Mouse (Mus musculus): ENCODE measurements around the gene Aoc1. TPM values are rescaled to one million over a fixed set of nuclear protein-coding genes. Genes with fewer than 3 reads are reported as not detected.
A peak's percentile ranks its signal among the peaks of the same experiment; 100 is the strongest.

The Aoc1 gene
- polyA plus RNA-seq, 1 experiment: 312 TPM

DNA sequence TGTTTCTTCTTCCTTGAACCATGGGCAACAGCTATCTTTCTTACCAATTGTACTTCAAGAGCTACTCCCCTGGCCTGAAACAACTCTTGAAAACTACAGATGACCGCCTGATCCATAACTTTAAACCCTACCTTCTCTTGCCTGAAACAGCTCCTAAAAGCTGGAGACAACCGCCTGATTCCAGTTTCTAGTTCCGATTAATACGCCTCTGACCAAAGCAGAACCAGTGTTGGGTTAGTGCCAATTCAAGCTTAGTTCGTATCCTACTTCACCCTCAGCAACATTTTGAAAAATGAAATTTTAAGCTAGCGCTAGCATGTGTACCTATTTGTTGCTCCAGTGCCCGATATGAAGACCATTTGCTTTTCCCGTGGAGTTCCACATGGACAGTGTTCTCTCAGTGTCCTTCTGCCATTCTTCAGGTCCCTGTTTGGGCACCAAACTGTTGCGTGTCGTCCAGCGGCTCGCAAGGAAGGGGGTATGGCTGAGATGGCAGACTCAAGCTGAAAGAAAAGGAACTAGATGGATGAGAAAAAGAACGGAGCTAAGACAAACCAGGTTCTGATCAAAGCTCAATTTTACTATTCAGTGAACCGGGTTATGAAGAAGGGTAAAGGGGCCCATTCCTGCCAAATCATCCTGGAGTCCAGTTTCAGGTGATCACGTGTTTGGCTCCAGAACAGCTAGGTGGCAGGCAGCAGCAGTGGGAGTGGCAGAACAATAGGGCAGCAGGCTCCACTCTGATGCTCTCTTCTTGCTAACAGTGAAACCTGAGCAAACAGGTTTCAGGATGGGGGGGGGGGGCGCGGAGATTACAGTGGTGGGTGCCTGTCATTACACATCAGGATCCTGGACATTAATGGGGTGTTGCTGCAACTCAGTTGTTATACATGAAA, 30.1 kb downstream of the Aoc1 start:
- 68% methylated on average over 17 of the region's 17 CpGs for WGBS
- no peak for DNase-seq (ENCODE audit: low read depth, low spot score)

DNA sequence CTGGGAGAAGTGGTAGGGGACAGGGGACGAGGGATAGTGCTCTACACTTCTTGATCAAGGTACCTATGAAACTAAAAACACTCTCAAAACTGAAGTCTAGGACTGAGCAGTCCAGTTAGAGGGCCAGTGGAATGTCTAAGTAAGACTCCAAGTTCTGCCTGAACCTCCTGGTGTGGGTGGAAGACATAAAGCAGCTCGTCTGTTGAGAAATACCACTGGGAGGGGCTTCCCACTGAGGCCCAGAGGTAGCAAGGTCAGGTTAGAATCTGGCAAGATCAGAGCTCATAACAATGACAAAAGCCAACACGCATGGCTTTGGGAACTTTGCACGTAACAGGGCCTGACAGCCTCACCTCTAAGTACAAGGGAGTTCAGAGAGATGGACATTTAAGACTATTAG, 30.7 kb downstream of the Aoc1 start:
- DNase-seq (ENCODE audit: low read depth, low spot score): no peak
- WGBS: 49% methylated on average over 4 of the region's 4 CpGs

DNA sequence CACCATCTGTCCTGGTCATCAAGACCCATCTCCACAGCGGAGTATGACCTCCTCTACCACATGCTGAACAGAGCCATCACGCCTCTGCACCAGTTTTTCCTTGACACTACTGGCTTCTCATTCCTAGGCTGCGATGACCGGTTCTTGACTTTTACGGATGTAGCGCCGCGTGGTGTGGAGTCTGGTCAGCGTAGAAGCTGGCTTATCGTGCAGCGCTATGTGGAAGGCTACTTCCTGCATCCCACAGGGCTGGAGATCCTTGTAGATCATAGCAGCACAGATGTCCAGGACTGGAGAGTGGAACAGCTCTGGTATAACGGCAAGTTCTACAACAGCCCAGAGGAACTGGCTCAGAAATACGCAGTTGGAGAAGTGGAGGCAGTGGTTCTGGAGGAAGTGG, 32.9 kb downstream of the Aoc1 start:
- DNase-seq (ENCODE audit: low read depth, low spot score): no peak
- 90% methylated on average over 13 of the region's 13 CpGs for WGBS

DNA sequence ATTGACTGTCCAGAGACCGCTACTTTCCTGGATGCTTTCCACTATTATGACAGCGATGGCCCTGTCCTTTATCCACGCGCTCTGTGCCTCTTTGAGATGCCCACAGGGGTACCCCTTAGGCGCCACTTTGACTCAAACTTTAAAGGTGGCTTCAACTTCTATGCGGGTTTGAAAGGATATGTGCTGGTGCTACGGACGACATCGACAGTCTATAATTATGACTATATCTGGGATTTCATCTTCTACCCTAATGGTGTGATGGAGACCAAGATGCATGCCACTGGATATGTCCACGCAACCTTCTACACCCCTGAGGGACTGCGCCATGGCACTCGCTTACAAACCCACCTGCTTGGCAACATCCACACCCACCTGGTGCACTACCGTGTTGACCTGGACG, 33.7 kb downstream of the Aoc1 start:
- 96% methylated on average over 14 of the region's 14 CpGs for WGBS

DNA sequence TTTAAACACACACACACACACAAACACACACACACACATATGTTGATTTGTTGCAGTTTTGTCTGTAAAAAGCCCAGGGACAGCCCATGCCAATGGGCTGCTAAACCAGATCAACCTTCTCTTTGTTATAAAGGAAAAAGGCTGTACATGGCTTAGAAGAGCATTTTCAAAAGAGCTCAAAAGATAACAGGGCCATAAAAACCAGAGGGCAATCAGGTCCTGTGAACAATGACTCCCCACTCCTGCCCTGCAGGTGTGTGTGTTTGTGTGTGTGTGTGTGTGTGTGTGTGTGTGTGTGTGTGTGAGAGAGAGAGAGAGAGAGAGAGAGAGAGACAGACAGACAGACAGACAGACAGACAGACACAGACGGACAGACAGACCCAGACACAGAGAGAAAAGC, 36.5 kb downstream of the Aoc1 start:
- no peak for DNase-seq (ENCODE audit: low read depth, low spot score)
- 50% methylated on average over 1 of the region's 1 CpGs for WGBS

More for the DNA sequence above, 33.7 kb downstream of the Aoc1 start:
- no peak for DNase-seq (ENCODE audit: low read depth, low spot score)

DNA sequence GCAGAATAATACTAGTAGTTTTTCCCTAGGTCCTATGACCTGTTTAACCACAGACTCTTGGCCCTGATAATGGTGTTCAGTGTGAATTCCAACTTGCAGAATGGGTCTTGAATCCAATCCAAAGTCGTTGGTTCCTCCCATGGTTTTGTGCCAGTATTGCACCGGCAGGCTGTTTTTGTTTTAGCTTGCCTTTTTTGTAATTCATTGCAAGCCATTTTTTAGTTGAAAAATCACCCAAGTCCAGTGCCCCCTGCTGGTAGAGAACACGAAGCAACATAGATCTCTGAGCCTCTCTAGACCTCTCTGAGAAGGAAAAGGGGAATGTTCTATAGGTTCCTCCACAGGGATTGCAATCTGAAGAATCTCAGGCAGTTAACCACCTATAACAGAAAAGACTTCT, 39.3 kb downstream of the Aoc1 start:
- 15% methylated on average over 3 of the region's 3 CpGs for WGBS
- DNase-seq (ENCODE audit: low read depth, low spot score): no peak

DNA sequence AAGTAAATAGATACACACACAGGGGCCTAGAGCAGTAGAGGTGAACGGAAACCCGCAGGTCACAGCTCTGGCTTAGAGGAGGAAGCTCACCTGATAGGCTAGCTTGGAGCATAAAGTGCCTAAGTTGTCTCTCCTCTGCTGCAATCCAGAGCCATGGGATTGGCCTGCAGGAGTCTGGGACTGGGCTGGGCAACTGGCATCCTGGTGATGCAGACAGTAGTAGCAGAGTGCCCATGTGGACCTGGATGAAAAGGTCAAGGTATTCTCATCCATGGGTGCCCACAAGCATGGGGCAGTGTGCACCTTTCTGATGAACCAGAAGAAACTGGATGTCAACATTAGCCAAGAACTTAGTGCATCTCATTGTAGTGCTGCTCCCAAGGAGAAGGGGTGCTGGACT, 40.9 kb downstream of the Aoc1 start:
- no peak for DNase-seq (ENCODE audit: low read depth, low spot score)
- 87% methylated on average over 2 of the region's 2 CpGs for WGBS

DNA sequence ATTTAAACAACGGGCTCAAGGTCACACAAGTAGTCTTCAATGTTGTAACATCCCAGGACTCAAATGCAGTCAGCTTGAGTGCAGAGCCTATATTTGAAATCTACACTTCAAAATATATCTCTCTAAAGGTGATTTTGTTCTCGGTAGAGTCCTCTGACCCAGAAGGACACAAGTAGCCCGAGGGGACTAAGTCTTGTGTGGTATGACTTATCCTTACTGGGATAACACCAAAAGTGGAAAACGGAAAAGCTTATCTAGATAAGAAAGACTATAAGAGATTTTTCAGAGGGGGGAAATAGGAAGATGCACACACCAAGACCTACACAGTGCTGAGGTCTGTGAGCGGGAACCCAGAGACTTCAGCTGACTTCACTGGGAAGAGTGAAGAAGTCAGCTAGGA, 56.9 kb downstream of the Aoc1 start, which contains the start of gene 1600015I10Rik:
TSS of gene 1600015I10Rik (plus strand) at position 301 of the 400 bp plus-strand sequence.
- no peak for DNase-seq (ENCODE audit: low read depth, low spot score)
- 83% methylated on average over 5 of the region's 5 CpGs for WGBS

DNA sequence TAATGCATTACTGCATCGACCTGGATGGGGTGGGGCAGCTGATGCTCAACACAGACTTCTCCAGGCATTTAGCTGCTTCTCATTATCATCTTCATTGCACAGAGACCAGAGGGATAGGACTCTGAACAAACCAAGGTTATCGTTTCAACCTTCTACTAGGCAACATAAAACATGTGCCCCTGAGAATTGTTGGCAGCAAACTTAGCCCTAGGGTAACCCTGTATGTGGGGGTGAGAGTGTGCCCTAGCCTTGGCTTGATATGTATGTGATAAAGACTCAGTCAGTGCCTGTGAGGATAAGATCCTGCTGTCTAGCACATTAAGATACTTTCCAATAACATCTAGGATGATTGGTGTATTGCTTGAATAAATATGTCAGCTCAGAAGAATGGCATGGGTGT, 76.9 kb downstream of the Aoc1 start:
- no peak for DNase-seq (ENCODE audit: low read depth, low spot score)
- WGBS: 70% methylated on average over 2 of the region's 2 CpGs

DNA sequence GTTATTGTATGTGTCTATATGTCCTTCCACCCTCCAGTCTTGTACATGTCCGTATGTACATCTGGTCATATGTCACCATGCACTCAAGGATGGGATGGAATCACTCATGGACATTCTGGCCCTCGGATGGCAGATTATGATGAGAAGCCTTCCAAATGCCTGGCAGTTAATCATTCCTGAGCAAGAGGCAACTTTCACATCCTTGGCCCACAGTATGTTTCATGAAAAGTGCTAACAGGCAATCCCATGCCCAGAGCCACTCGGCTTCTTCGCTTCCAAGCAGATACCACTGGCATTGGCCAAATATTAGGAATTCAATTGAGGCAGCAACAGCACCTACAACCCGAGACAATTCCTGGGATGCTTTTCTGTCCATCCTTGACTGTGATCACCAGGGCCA, 78.0 kb downstream of the Aoc1 start:
- WGBS: 90% methylated on average over 5 of the region's 5 CpGs

DNA sequence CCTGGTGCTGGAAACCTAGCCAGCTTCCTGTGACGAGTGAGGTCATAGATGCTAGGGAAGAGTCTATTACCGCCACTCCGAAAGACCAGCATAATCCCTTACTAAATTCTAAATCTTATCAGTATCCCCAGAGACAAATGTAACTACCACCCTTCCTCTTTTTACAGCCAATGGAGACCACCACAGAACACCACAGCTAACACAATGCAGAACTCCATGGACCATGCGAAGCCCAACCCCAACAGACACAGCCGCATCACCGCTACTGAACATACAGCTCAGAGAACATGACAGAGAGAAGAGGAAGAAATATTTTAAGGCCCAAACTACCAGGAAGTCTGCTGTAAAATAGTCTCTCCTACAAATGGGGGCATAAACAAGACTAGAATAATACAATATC, 78.9 kb downstream of the Aoc1 start:
- DNase-seq (ENCODE audit: low read depth, low spot score): no peak
- 88% methylated on average over 6 of the region's 6 CpGs for WGBS

More for the DNA sequence above, 78.0 kb downstream of the Aoc1 start:
- no peak for DNase-seq (ENCODE audit: low read depth, low spot score)

DNA sequence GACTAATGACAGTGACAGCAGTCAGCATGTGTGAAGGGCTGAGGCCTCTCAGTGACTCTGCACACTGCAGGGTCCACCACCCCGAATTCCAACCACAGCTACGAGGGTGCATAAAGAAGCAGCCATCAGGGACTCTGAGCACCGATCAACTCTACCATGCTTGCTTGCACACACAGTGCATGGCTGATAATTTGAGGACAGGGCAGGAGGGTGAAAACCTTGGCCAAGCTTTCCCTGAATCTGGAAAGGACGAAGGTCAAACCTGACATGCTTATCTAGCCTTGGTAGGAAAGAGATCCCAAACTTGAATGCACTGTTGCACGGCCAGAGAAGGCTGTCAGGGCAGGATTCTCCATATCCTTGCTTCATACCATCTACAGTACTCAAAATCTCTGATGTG, 80.5 kb downstream of the Aoc1 start:
- no peak for DNase-seq (ENCODE audit: low read depth, low spot score)
- WGBS: 90% methylated on average over 5 of the region's 5 CpGs

DNA sequence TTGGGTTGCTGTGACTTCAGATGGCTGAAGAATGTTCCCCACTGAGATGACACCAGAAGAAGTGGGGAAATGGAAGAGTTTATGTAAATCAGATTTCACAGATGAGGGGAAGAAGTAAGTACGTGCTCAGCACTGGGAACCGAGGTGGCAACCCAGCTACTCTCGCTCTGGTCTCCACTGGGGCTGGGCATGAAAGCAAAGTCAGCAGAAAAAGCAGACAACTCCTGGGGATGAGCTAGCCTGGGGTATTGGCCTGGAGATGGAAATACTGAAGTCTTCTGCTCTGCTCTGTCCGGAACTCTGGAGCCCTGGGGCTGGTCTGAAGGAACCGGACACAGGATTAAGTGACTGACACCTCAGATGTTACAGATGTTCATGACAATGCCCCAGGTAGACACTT, 81.5 kb downstream of the Aoc1 start:
- 91% methylated on average over 5 of the region's 5 CpGs for WGBS
- no peak for DNase-seq (ENCODE audit: low read depth, low spot score)

DNA sequence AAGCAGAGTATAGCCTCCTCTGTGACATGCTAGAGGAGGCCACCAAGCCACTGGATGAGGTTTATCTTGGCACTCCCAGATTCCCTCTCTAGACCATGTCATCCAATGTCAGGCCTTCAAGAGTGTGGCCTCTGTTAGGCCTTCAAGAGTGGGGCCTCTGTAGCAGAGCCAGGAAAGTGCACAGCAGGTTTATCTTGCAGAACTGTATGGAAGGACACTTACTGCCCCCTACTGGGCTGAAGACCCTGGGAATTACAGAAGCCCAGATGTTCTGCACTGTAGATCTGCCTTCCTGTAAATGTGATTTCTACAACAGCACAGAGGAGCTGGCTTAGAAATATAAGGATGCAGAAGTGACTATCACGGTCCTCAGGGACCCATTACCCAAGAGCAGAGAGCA, 82.2 kb downstream of the Aoc1 start:
- 21% methylated on average over 1 of the region's 1 CpGs for WGBS
- DNase-seq (ENCODE audit: low read depth, low spot score): peak; percentile 35

DNA sequence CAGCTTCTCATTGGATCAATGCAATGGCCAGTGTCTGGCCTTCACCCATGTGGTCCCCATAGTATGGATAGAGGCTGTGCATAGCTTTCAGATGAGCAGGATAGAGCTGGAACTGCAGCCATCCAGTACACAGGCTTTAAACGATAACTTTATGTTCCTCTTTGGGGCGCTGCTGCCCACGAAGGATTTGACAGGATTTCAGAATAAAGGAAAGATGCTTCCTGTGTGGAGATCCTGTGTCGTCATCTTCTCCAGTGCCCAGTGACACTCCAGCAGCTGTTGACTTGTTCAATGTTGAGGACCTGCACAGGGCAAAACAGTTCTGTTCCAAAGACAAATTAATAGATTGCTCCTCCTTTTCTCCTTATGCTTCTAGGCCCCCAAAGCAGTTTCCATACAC, 84.1 kb downstream of the Aoc1 start:
- DNase-seq (ENCODE audit: low read depth, low spot score): no peak
- 68% methylated on average over 4 of the region's 4 CpGs for WGBS

DNA sequence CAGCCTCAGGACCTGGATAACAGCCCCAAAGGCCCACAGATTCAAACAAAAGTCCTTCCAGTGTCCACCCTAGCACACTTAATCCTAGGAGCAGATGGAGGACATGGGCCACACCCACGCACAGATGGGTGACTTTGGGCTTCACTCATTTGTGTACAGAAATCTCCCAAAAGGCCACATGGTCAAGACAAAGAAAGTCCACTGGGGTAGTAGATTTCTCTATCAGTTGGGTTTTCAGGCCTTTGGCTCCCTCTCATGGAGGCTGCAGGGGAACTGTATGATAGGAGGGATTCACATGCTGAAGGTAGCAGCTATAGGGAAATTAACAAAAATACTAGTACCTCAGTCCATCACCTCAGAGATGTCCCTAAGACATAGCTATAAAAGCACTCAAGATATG, 85.4 kb downstream of the Aoc1 start:
- DNase-seq (ENCODE audit: low read depth, low spot score): no peak
- WGBS: 28% methylated on average over 1 of the region's 1 CpGs

Other genes starting within 250 kb of the Aoc1 start
- gene AI854703, start 246.1 kb upstream of the Aoc1 start, polyA plus RNA-seq (2012; rRNA removed): 0.52 and 0.63 TPM in 2 replicates
- 2.6 and 4.5 TPM in 2 replicates for gene Gimap8, start 225.7 kb upstream of the Aoc1 start, polyA plus RNA-seq (2012; rRNA removed)
- gene Gimap9, start 196.8 kb upstream of the Aoc1 start, polyA plus RNA-seq (2012; rRNA removed): 5.6 and 8.2 TPM in 2 replicates
- 20.7 and 24.6 TPM in 2 replicates for gene Gimap4, start 188.3 kb upstream of the Aoc1 start, polyA plus RNA-seq (2012; rRNA removed)
- 11.9 and 12.3 TPM in 2 replicates for gene Gimap6, start 164.7 kb upstream of the Aoc1 start, polyA plus RNA-seq (2012; rRNA removed)
- 0.17 TPM in 1 of 2 replicates, not detected in the other for gene Gm28053, start 154.3 kb upstream of the Aoc1 start, polyA plus RNA-seq (2012; rRNA removed)
- 4.7 and 5.0 TPM in 2 replicates for gene Gimap7, start 154.3 kb upstream of the Aoc1 start, polyA plus RNA-seq (2012; rRNA removed)
- 12.2 and 13.9 TPM in 2 replicates for gene Gimap1, start 133.8 kb upstream of the Aoc1 start, polyA plus RNA-seq (2012; rRNA removed)
- 13.0 and 15.0 TPM in 2 replicates for gene Gimap5, start 126.7 kb upstream of the Aoc1 start, polyA plus RNA-seq (2012; rRNA removed)
- gene Gimap3, start 102.0 kb upstream of the Aoc1 start, polyA plus RNA-seq (2012; rRNA removed): 22.1 and 22.2 TPM in 2 replicates
- gene Tmem176a, start 32.0 kb upstream of the Aoc1 start, polyA plus RNA-seq (2012; rRNA removed): 121 and 133 TPM in 2 replicates
- gene Tmem176b, start 31.4 kb upstream of the Aoc1 start, polyA plus RNA-seq (2012; rRNA removed): 338 and 348 TPM in 2 replicates
- 0.06 TPM in 1 of 2 replicates, not detected in the other for gene 1600015I10Rik, start 57.0 kb downstream of the Aoc1 start, polyA plus RNA-seq (2012; rRNA removed)
- gene Doxl2, start 102.1 kb downstream of the Aoc1 start, polyA plus RNA-seq (2012; rRNA removed): not detected in 2 replicates
- not detected in 2 replicates for gene Svs1, start 114.0 kb downstream of the Aoc1 start, polyA plus RNA-seq (2012; rRNA removed)
- 1.4 and 2.4 TPM in 2 replicates for gene Gpnmb, start 163.7 kb downstream of the Aoc1 start, polyA plus RNA-seq (2012; rRNA removed)
- gene Malsu1, start 200.9 kb downstream of the Aoc1 start, polyA plus RNA-seq (2012; rRNA removed): 13.7 and 14.4 TPM in 2 replicates